Mouse (Mus musculus) E14TG2a.4 (cell line): ENCODE data around the gene Gm20509.
"Not testable (repeated sequence)": the region's sequence is repeated elsewhere in the genome, so short reads cannot be mapped to it uniquely, and the experiment has no call there.

Source experiments
- H3K27me3 ChIP-seq: 2 replicates; pipeline ENCODE4 v1.6.1; 2014; ENCODE audit warnings: low read length, control low read depth; ENCODE audit not compliant: insufficient read depth
- H3K36me3 ChIP-seq: 2 replicates; pipeline ENCODE4 v1.6.1; 2014; ENCODE audit warnings: low read length, control low read depth; ENCODE audit not compliant: insufficient read depth
- H3K4me1 ChIP-seq: replicated peaks from 2 replicates; pipeline ENCODE4 v1.6.1; 2014; ENCODE audit warnings: low read depth, low read length, control low read depth
- H3K4me3 ChIP-seq: replicated peaks from 2 replicates; pipeline ENCODE4 v1.5.1; 2014; ENCODE audit warnings: mild to moderate bottlenecking, low read length
- H3K9me3 ChIP-seq: 2 replicates; pipeline ENCODE4 v1.6.1; 2014; ENCODE audit warnings: low read length, control low read depth
- CTCF ChIP-seq: conservative IDR thresholded peaks from 2 replicates; pipeline ENCODE4 v1.5.1; 2014; ENCODE audit warnings: low read length
- NANOG ChIP-seq: IDR thresholded peaks from 2 replicates; pipeline ENCODE4 v1.6.1; 2014; ENCODE audit warnings: borderline replicate concordance, low read length, mixed read lengths
- POU5F1 ChIP-seq: IDR thresholded peaks from 2 replicates; pipeline ENCODE4 v1.6.1; 2014; ENCODE audit warnings: low read length, borderline replicate concordance

Gm20509 gene

GRCm38 (mm10) chr9:73105771-73106170 is 3.5 kb downstream of the Gm20509 start:
- H3K27me3 ChIP-seq = peaks cover 28% of the 10 kb centered on the region
- H3K9me3 ChIP-seq = no peaks in the 10 kb centered on the region
- H3K4me3 ChIP-seq = no peak overlapping the region
- peaks cover 71% of the 10 kb centered on the region for H3K4me1 ChIP-seq
- H3K36me3 ChIP-seq = peaks cover 15% of the 10 kb centered on the region
- TF ChIP-seq POU5F1 (no peak), CTCF (no peak), NANOG (no peak)

- no peak for TF ChIP-seq NANOG
- H3K27me3 ChIP-seq = no peaks in the 10 kb centered on the region
Observed at GRCm38 (mm10) chr9:73112919-73113906, 10.9 kb downstream of the Gm20509 start, which contains the start of gene Rsl24d1. TSS of gene Rsl24d1 (plus strand) at chr9:73113426.

GRCm38 (mm10) chr9:73116704-73117103 is 14.4 kb downstream of the Gm20509 start:
- H3K4me1 ChIP-seq = peaks cover 57% of the 10 kb centered on the region
- peaks cover 66% of the 10 kb centered on the region for H3K36me3 ChIP-seq
- H3K27me3 ChIP-seq, H3K9me3 ChIP-seq, H3K4me3 ChIP-seq: not testable (repeated sequence)

More at GRCm38 (mm10) chr9:73112919-73113906, 10.9 kb downstream of the Gm20509 start, which contains the start of gene Rsl24d1:
- Histone ChIP-seq H3K4me1 (peaks cover 51% of the 10 kb centered on the region), H3K36me3 (peaks cover 32% of the 10 kb centered on the region), H3K9me3 (no peaks in the 10 kb centered on the region), H3K4me3 (peak within 1 kb of the TSS; percentile 100)

GRCm38 (mm10) chr9:73118012-73118411 is 15.7 kb downstream of the Gm20509 start:
- no peak for TF ChIP-seq NANOG
- peak; percentile 38 for TF ChIP-seq CTCF
- Histone ChIP-seq H3K4me1 (peaks cover 51% of the 10 kb centered on the region), H3K27me3 (no peaks in the 10 kb centered on the region)

GRCm38 (mm10) chr9:73121735-73122134 is 19.5 kb downstream of the Gm20509 start:
- peaks cover 96% of the 10 kb centered on the region for H3K36me3 ChIP-seq
- peaks cover 66% of the 10 kb centered on the region for H3K4me1 ChIP-seq
- no peaks in the 10 kb centered on the region for H3K27me3 ChIP-seq
- H3K4me3 ChIP-seq = no peak overlapping the region
- no peaks in the 10 kb centered on the region for H3K9me3 ChIP-seq
- TF ChIP-seq NANOG = no peak
- peak; percentile 61 for TF ChIP-seq CTCF

More at GRCm38 (mm10) chr9:73118012-73118411, 15.7 kb downstream of the Gm20509 start:
- H3K9me3 ChIP-seq = no peaks in the 10 kb centered on the region
- no peak overlapping the region for H3K4me3 ChIP-seq
- peaks cover 79% of the 10 kb centered on the region for H3K36me3 ChIP-seq

- no peak for TF ChIP-seq POU5F1
- TF ChIP-seq CTCF = no peak
- TF ChIP-seq NANOG = 0 out of 2 replicates have a peak, but pooled peaks have one; percentile 31
- Histone ChIP-seq H3K4me1 (peaks cover 87% of the 10 kb centered on the region), H3K9me3 (no peaks in the 10 kb centered on the region)
Observed at GRCm38 (mm10) chr9:73125043-73125570, 22.8 kb downstream of the Gm20509 start.

GRCm38 (mm10) chr9:73127457-73127856 is 25.2 kb downstream of the Gm20509 start:
- H3K9me3 ChIP-seq = no peaks in the 10 kb centered on the region
- no peak for TF ChIP-seq CTCF
- no peak for TF ChIP-seq POU5F1
- no peak for TF ChIP-seq NANOG
- H3K4me3 ChIP-seq = no peak overlapping the region
- peaks cover 4% of the 10 kb centered on the region; the same call in 1 of the 2 replicates for H3K27me3 ChIP-seq
- H3K4me1 ChIP-seq = peaks cover 88% of the 10 kb centered on the region
- peaks cover 85% of the 10 kb centered on the region for H3K36me3 ChIP-seq

More at GRCm38 (mm10) chr9:73125043-73125570, 22.8 kb downstream of the Gm20509 start:
- Histone ChIP-seq H3K36me3 (peaks cover 99% of the 10 kb centered on the region), H3K4me3 (no peak overlapping the region), H3K27me3 (no peaks in the 10 kb centered on the region)

- no peak overlapping the region for H3K4me3 ChIP-seq
- peaks cover 68% of the 10 kb centered on the region for H3K4me1 ChIP-seq
- no peak for TF ChIP-seq NANOG
- TF ChIP-seq POU5F1 = no peak
- no peak for TF ChIP-seq CTCF
- peaks cover 67% of the 10 kb centered on the region for H3K36me3 ChIP-seq
- H3K27me3 ChIP-seq = peaks cover 4% of the 10 kb centered on the region
- no peaks in the 10 kb centered on the region for H3K9me3 ChIP-seq
Observed at GRCm38 (mm10) chr9:73129875-73130274, 27.6 kb downstream of the Gm20509 start.

- H3K27me3 ChIP-seq = peaks cover 4% of the 10 kb centered on the region
- H3K4me3 ChIP-seq = no peak overlapping the region
- H3K4me1 ChIP-seq = peaks cover 62% of the 10 kb centered on the region
- H3K36me3 ChIP-seq = peaks cover 61% of the 10 kb centered on the region
- TF ChIP-seq POU5F1 (no peak), NANOG (no peak), CTCF (no peak)
- H3K9me3 ChIP-seq = no peaks in the 10 kb centered on the region
Observed at GRCm38 (mm10) chr9:73130529-73130928, 28.3 kb downstream of the Gm20509 start.
